Mouse (Mus musculus) cerebellum, adult 18-20 months (tissue): ENCODE measurements around the gene Sult2a1.
"Not testable (repeated sequence)": the region's sequence is repeated elsewhere in the genome, so short reads cannot be mapped to it uniquely, and the experiment has no call there.

Experiments used
- DNase-seq, 2 experiments: peaks; one replicate each; pipeline ENCODE4 v3.0.0; 2021

Gene Sult2a1

GRCm38 (mm10) chr7:13837309-13837708 is at the start of gene Sult2a1:
Gene Sult2a1, minus strand, starts transcription at chr7:13837409.
- DNase-seq, result not testable (repeated sequence)

GRCm38 (mm10) chr7:13813913-13814312 is 23.3 kb downstream of the Sult2a1 start:
- no peak for DNase-seq
